Mouse (Mus musculus): ENCODE measurements around the gene Sdk1. TPM values are rescaled to one million over a fixed set of nuclear protein-coding genes. Genes with fewer than 3 reads are reported as not detected.
A peak's percentile ranks its signal among the peaks of the same experiment; 100 is the strongest.

Sdk1 gene
- polyA plus RNA-seq, 1 experiment from 2014 or later: 0.73 TPM

DNA sequence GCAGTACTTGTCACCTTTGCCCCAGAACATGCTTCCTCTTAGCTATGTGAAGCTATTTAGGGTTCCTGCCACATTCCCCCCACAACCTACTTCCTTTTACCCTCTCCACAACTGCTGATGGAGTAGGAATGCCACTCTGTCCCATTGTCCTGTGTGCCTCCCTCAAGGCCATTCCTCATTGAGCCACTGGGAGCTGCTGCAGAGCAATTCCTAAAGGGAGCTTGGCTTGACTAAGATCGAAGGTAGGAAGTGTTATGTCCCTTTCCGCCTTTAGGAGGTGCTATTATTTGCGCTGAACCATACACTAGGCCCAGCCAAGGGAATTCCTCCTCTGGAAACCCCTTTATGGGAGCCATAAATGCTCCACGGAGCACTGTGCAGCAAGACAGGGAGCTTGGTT is 743.0 kb downstream of the Sdk1 start:
- no peaks in the 10 kb centered on the region for H3K9me3 ChIP-seq (replicated peaks)
- H3K36me3 ChIP-seq: no peaks in the 10 kb centered on the region
- no peaks in the 10 kb centered on the region for H3K4me1 ChIP-seq
- WGBS: 86% methylated on average over 4 of the region's 4 CpGs
- H3K4me3 ChIP-seq: no peak overlapping the region
- no peak for DNase-seq (ENCODE audit: low spot score)
- no peak overlapping the region for H3K27ac ChIP-seq (replicated peaks)
- H3K27me3 ChIP-seq (ENCODE audit: low read depth, poor library complexity, severe bottlenecking): no peaks in the 10 kb centered on the region

DNA sequence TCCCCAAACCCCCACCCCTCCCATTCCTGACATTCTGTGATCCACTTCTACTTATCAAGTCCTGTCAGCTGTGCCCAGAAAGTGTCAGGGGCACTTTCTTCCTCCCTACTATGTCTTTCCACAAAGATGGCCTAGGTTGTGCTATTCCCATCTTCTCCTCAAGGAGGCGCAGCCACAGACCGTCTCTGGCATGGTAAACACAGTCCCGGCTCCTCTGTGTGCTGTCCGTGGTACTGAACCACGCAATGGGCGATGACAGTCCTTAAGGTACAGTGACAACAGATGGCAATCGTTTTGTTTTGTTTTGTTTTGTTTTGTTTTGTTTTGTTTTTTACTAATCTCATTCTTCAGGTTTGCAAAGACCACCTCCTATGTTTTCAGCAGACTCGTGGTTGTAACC is 743.7 kb downstream of the Sdk1 start:
- Histone ChIP-seq H3K9me3 (replicated peaks) (no peaks in the 10 kb centered on the region), H3K27me3 (ENCODE audit: low read depth, poor library complexity, severe bottlenecking) (no peaks in the 10 kb centered on the region), H3K27ac (replicated peaks) (no peak overlapping the region), H3K36me3 (no peaks in the 10 kb centered on the region), H3K4me1 (no peaks in the 10 kb centered on the region), H3K4me3 (no peak overlapping the region)
- WGBS: 12% methylated on average over 8 of the region's 8 CpGs
- DNase-seq (ENCODE audit: low spot score): peak; percentile 73

DNA sequence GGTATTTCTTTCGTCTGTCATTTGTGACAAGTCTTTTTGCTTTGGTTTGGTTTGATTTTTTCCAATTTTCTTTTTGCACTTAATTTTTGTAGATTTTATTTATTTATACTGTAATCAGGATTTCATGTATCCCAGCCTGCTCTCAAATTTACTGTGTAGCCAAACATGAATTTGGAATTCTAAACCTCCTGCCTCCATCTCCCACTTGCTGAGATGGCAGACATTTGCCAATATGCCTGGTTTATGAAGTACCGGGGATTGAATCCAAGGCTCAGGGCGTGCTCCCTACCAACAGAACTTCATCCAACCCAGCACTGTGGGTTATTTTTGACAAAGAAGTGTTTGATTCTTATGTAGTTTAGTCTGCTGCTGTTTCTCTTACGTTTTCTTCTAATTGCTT is 744.3 kb downstream of the Sdk1 start:
- no peaks in the 10 kb centered on the region for H3K36me3 ChIP-seq
- WGBS: 85% methylated on average over 4 of the region's 4 CpGs
- no peaks in the 10 kb centered on the region for H3K9me3 ChIP-seq (replicated peaks)
- H3K4me3 ChIP-seq: no peak overlapping the region
- H3K27me3 ChIP-seq (ENCODE audit: low read depth, poor library complexity, severe bottlenecking): no peaks in the 10 kb centered on the region
- H3K27ac ChIP-seq (replicated peaks): no peak overlapping the region
- DNase-seq (ENCODE audit: low spot score): no peak
- no peaks in the 10 kb centered on the region for H3K4me1 ChIP-seq

- no peaks in the 10 kb centered on the region for H3K36me3 ChIP-seq
- no peaks in the 10 kb centered on the region for H3K27me3 ChIP-seq (ENCODE audit: low read depth, poor library complexity, severe bottlenecking)
- 6% methylated on average over 1 of the region's 1 CpGs for WGBS
- no peak for DNase-seq (ENCODE audit: low spot score)
- H3K9me3 ChIP-seq (replicated peaks): no peaks in the 10 kb centered on the region
- no peaks in the 10 kb centered on the region for H3K4me1 ChIP-seq
- no peak overlapping the region for H3K27ac ChIP-seq (replicated peaks)
- H3K4me3 ChIP-seq: no peak overlapping the region
Measured at GRCm38 (mm10) chr5:141987287-141987799, 746.1 kb downstream of the Sdk1 start.

DNA sequence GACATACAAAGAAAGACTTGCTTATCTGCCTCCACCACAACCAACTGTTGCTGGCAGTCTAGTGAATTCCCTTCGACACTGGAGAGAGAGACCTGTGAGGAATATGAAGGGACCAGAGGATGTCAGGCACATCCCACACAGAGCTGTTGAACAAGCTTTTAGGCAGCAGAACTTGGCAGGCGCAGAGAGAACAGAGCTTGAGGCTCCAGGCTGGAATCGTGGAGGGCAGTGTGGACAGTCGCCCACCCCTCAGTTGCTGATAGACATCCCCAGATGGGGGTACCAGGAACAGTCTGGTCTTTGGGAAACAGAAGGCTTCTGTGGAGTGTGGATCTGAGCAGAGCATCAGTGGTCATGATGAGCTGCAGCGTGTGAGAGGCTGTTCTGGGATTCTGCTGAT is 747.4 kb downstream of the Sdk1 start:
- Histone ChIP-seq H3K9me3 (replicated peaks) (no peaks in the 10 kb centered on the region), H3K4me3 (no peak overlapping the region), H3K27me3 (ENCODE audit: low read depth, poor library complexity, severe bottlenecking) (no peaks in the 10 kb centered on the region), H3K4me1 (no peaks in the 10 kb centered on the region), H3K36me3 (no peaks in the 10 kb centered on the region), H3K27ac (replicated peaks) (no peak overlapping the region)
- 80% methylated on average over 5 of the region's 5 CpGs for WGBS
- no peak for DNase-seq (ENCODE audit: low spot score)

DNA sequence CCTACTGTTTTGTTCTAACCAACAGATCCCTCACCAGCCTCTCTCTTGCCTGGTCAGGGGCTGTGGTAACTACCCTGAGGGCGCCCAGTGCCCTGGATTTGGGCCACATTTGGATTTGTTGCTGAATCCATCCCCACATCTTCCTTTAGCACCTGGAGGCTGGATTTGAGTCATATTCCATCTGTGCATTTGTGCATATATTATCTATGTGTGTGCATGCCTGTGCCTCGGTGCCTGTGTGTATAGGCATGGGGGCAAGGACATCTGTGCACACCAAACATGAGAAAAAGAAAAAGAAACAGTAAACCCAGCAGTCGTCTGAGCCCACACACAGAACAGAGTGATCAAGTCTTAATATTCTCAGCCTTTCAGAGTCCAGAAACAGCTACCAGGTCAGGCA is 752.9 kb downstream of the Sdk1 start:
- Histone ChIP-seq H3K36me3 (no peaks in the 10 kb centered on the region), H3K4me3 (no peak overlapping the region), H3K4me1 (no peaks in the 10 kb centered on the region), H3K27ac (replicated peaks) (no peak overlapping the region), H3K9me3 (replicated peaks) (no peaks in the 10 kb centered on the region), H3K27me3 (ENCODE audit: low read depth, poor library complexity, severe bottlenecking) (no peaks in the 10 kb centered on the region)
- 91% methylated on average over 3 of the region's 3 CpGs for WGBS
- DNase-seq (ENCODE audit: low spot score): no peak

DNA sequence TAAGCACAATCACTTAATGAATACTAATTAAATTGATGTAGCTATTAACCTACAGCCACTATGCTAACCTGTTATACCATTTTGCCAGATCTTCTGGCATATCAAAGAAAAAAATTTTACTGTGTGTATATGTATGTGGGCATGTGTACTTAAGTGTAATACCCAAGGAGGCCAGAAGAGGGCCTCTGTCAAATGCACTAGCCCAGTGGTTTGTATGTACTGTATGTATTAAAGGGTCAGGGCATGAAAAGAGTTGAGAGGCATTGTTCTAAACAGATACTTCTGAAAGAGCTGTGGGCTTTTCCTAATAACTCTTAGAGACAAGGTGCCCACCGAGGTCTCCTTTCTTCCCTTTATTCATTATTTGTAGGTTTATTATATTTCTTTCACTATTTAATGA is 759.0 kb downstream of the Sdk1 start:
- H3K27me3 ChIP-seq (ENCODE audit: low read depth, poor library complexity, severe bottlenecking): no peaks in the 10 kb centered on the region
- WGBS: 92% methylated on average over 1 of the region's 1 CpGs
- DNase-seq (ENCODE audit: low spot score): no peak
- no peaks in the 10 kb centered on the region for H3K4me1 ChIP-seq
- no peak overlapping the region for H3K4me3 ChIP-seq
- H3K36me3 ChIP-seq: no peaks in the 10 kb centered on the region
- H3K27ac ChIP-seq (replicated peaks): no peak overlapping the region
- H3K9me3 ChIP-seq (replicated peaks): no peaks in the 10 kb centered on the region; the same call in 1 of the 2 replicates

- no peak for DNase-seq (ENCODE audit: low spot score)
- H3K4me1 ChIP-seq: no peaks in the 10 kb centered on the region
- no peak overlapping the region for H3K4me3 ChIP-seq
- H3K9me3 ChIP-seq (replicated peaks): no peaks in the 10 kb centered on the region; the same call in 1 of the 2 replicates
- no peaks in the 10 kb centered on the region for H3K36me3 ChIP-seq
- no peak overlapping the region for H3K27ac ChIP-seq (replicated peaks)
- H3K27me3 ChIP-seq (ENCODE audit: low read depth, poor library complexity, severe bottlenecking): no peaks in the 10 kb centered on the region
- 75% methylated on average over 6 of the region's 6 CpGs for WGBS
Measured at GRCm38 (mm10) chr5:142001131-142001530, 759.8 kb downstream of the Sdk1 start.

DNA sequence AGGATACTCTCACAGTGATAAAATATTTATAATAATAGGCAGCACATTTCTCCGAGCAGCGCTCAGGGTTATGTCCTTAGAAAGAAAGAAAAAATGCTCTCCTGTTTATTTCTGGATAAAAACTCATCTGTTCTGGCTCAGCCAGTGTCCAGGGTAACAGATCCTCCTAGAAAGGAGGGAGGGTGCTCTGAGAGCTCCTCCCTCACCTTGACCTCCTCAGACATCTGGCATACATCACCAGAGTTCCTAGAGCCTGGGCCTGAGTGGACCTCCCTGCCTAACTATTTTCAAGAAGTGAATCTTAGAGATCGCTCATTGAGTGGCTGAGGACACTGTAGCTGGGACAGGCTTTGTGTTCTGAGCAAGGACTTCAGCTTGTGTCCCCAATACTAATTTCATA is 760.7 kb downstream of the Sdk1 start:
- no peak overlapping the region for H3K4me3 ChIP-seq
- no peaks in the 10 kb centered on the region for H3K36me3 ChIP-seq
- DNase-seq (ENCODE audit: low spot score): no peak
- no peaks in the 10 kb centered on the region for H3K27me3 ChIP-seq (ENCODE audit: low read depth, poor library complexity, severe bottlenecking)
- H3K4me1 ChIP-seq: no peaks in the 10 kb centered on the region
- no peaks in the 10 kb centered on the region; the same call in 1 of the 2 replicates for H3K9me3 ChIP-seq (replicated peaks)
- no peak overlapping the region for H3K27ac ChIP-seq (replicated peaks)
- 91% methylated on average over 3 of the region's 3 CpGs for WGBS

GRCm38 (mm10) chr5:142010189-142010588 is 768.9 kb downstream of the Sdk1 start:
- no peak for DNase-seq (ENCODE audit: low spot score)
- peaks cover 15% of the 10 kb centered on the region for H3K4me1 ChIP-seq
- H3K27ac ChIP-seq (replicated peaks): peak overlapping the region; percentile 33; the same call in 1 of the 2 replicates
- H3K4me3 ChIP-seq: no peak overlapping the region
- 0 out of 2 replicates have a peak, but pooled peaks cover 4% of the 10 kb centered on the region for H3K9me3 ChIP-seq (replicated peaks)
- H3K36me3 ChIP-seq: no peaks in the 10 kb centered on the region
- WGBS: 30% methylated on average over 3 of the region's 3 CpGs
- H3K27me3 ChIP-seq (ENCODE audit: low read depth, poor library complexity, severe bottlenecking): no peaks in the 10 kb centered on the region

GRCm38 (mm10) chr5:142017001-142017400 is 775.7 kb downstream of the Sdk1 start:
- Histone ChIP-seq H3K9me3 (replicated peaks) (0 out of 2 replicates have a peak, but pooled peaks cover 4% of the 10 kb centered on the region), H3K4me1 (no peaks in the 10 kb centered on the region), H3K27ac (replicated peaks) (no peak overlapping the region), H3K27me3 (ENCODE audit: low read depth, poor library complexity, severe bottlenecking) (no peaks in the 10 kb centered on the region), H3K4me3 (no peak overlapping the region), H3K36me3 (no peaks in the 10 kb centered on the region)
- WGBS: 89% methylated on average over 7 of the region's 7 CpGs
- DNase-seq (ENCODE audit: low spot score): no peak

DNA sequence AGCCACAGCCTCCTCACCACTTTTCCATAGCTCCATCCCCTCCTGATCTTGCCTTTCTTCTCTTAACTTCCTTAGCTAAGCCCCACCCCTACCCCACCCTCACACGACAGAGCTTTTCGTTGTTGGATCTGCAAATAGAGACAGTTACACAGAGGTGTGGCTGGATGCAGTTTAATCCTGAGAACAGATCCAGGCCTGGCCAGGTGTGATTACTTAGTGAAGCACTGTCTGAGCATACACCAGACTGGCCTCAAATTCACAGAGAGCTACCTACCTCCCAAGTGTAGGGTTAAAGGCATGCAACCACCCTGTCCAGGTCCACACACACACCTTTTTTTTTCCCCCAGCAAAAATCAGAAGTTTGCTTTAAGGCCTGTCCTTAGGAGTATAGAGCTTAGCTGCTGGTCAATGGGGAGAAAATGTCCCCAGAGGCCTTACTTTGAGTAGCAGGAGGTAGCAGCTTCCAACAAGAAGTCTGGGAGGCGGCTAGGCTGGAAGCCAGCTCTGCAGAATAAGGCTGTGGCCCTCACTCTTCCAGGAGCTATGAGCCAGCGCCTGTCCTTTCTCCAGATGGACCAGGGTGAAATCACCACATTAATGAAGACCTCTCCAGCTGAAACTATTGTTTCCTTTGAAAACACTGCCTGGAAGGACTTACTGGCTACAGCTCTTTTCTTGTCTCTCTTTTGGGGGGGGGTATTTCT is 781.7 kb downstream of the Sdk1 start:
- Histone ChIP-seq H3K27me3 (ENCODE audit: low read depth, poor library complexity, severe bottlenecking) (no peaks in the 10 kb centered on the region), H3K9me3 (replicated peaks) (no peaks in the 10 kb centered on the region), H3K4me1 (no peaks in the 10 kb centered on the region), H3K4me3 (no peak overlapping the region), H3K27ac (replicated peaks) (no peak overlapping the region), H3K36me3 (no peaks in the 10 kb centered on the region)
- DNase-seq (ENCODE audit: low spot score): no peak
- 74% methylated on average over 4 of the region's 4 CpGs for WGBS

DNA sequence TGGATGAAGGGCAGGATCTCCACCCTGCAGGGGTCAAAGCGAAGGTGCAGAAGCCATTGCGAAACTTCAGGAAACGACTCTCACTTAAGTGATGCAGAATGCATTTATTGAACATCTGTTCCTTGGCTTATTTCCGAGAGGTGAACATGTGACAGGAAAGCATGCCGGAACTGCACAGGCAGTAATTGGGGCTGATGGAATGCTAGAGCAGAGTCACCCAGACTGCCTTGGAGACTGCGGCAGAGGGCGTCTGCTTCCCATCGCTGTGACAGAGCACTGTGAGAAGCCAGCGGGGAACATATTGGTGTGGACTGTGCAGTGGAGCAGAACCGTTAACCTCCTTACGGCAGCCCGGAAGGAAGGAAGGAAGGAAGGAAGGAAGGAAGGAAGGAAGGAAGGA is 783.2 kb downstream of the Sdk1 start:
- Histone ChIP-seq H3K9me3 (replicated peaks) (no peaks in the 10 kb centered on the region), H3K4me3 (no peak overlapping the region), H3K4me1 (no peaks in the 10 kb centered on the region), H3K36me3 (no peaks in the 10 kb centered on the region), H3K27me3 (ENCODE audit: low read depth, poor library complexity, severe bottlenecking) (no peaks in the 10 kb centered on the region), H3K27ac (replicated peaks) (no peak overlapping the region)
- no peak for DNase-seq (ENCODE audit: low spot score)
- WGBS: 89% methylated on average over 12 of the region's 12 CpGs
